ENCODE assay signal across 8 mouse cellular contexts in genomic region chr2:91650360-91650995, GRCm38 (mm10). TPM values are rescaled to one million over a fixed set of nuclear protein-coding genes. Genes with fewer than 3 reads are reported as not detected.
DNase-seq lines count a peak whose midpoint lies in the region; ATAC-seq lines count a peak whose summit lies in the region.

No protein-coding gene starts in this region.

- H3K36me3 ChIP-seq in kidney, embryonic 15.5 days, result peaks cover 57% of the 10 kb centered on the region
- peaks cover 56% of the 10 kb centered on the region for H3K36me3 ChIP-seq in hindbrain, embryonic 13.5 days
- peaks cover 44% of the 10 kb centered on the region for H3K36me3 ChIP-seq in midbrain, embryonic 14.5 days (ENCODE audit: control insufficient read depth, insufficient read depth, low read length)

- no peaks in the 10 kb centered on the region for H3K9me3 ChIP-seq in kidney, embryonic 15.5 days (replicated peaks)
- no peaks in the 10 kb centered on the region for H3K9me3 ChIP-seq in hindbrain, embryonic 13.5 days
- H3K9me3 ChIP-seq in midbrain, embryonic 14.5 days (ENCODE audit: control insufficient read depth, low read length), result no peaks in the 10 kb centered on the region

- no peak for DNase-seq in kidney, postnatal 4 days
- DNase-seq in c-Kit-positive CD71-negative TER-119-negative erythroid progenitor cells, embryonic 14.5 days (ENCODE audit: low read depth), result peak; percentile 29
- no peak for DNase-seq in midbrain, embryonic 14.5 days
- no peak for DNase-seq in gastrocnemius, postnatal 36 days
- no peak for DNase-seq in urinary bladder, postnatal 36 days (ENCODE audit: low spot score in 2 of 2)
- DNase-seq in adrenal gland, adult 2 months, result no peak

- peak overlapping the region; percentile 88 for H3K27ac ChIP-seq in kidney, embryonic 15.5 days
- peak overlapping the region; percentile 82 for H3K27ac ChIP-seq in hindbrain, embryonic 13.5 days
- H3K27ac ChIP-seq in midbrain, embryonic 14.5 days (replicated peaks; ENCODE audit: low read depth, low read length), result peak overlapping the region; percentile 73

- H3K27me3 ChIP-seq in kidney, embryonic 15.5 days, result no peaks in the 10 kb centered on the region
- no peaks in the 10 kb centered on the region for H3K27me3 ChIP-seq in hindbrain, embryonic 13.5 days
- no peaks in the 10 kb centered on the region for H3K27me3 ChIP-seq in midbrain, embryonic 14.5 days (ENCODE audit: control insufficient read depth, insufficient read depth, low read length)

- peak overlapping the region; percentile 59 for H3K4me3 ChIP-seq in kidney, embryonic 15.5 days (replicated peaks)
- H3K4me3 ChIP-seq in hindbrain, embryonic 13.5 days, result peak overlapping the region; percentile 97
- peak overlapping the region; percentile 90 for H3K4me3 ChIP-seq in midbrain, embryonic 14.5 days (replicated peaks; ENCODE audit: low read depth, low read length)

- 9% methylated on average over 16 of the region's 16 CpGs for WGBS in kidney, embryonic 15.5 days
- 19% methylated on average over 16 of the region's 16 CpGs for WGBS in hindbrain, embryonic 13.5 days
- WGBS in midbrain, embryonic 14.5 days, result 18% methylated on average over 16 of the region's 16 CpGs

- ATAC-seq in kidney, embryonic 15.5 days (replicated peaks; ENCODE audit: low FRiP score), result peak; percentile 41
- ATAC-seq in hindbrain, embryonic 13.5 days (ENCODE audit: low FRiP score), result peak; percentile 53
- ATAC-seq in midbrain, embryonic 14.5 days (ENCODE audit: low FRiP score, low TSS enrichment), result peak; percentile 44

- H3K4me1 ChIP-seq in kidney, embryonic 15.5 days, result peaks cover 37% of the 10 kb centered on the region
- peaks cover 42% of the 10 kb centered on the region for H3K4me1 ChIP-seq in hindbrain, embryonic 13.5 days (replicated peaks)
- peaks cover 19% of the 10 kb centered on the region for H3K4me1 ChIP-seq in midbrain, embryonic 14.5 days (ENCODE audit: control insufficient read depth, insufficient read depth, low read length)

- intact Hi-C loops in gastrocnemius, postnatal 36 days (cut with DNase I), result loop anchor here (2.0 kb wide), 1 partner anchor 60 kb away; the partner anchor contains the start of genes Atg13 and Harbi1

- H3K9ac ChIP-seq in kidney, embryonic 15.5 days, result peak overlapping the region; percentile 54
- H3K9ac ChIP-seq in hindbrain, embryonic 13.5 days, result peak overlapping the region; percentile 98
- peak overlapping the region; percentile 69 for H3K9ac ChIP-seq in midbrain, embryonic 14.5 days (replicated peaks; ENCODE audit: low read length)

- H3K4me2 ChIP-seq in kidney, embryonic 15.5 days, result peak overlapping the region; percentile 90
- peak overlapping the region; percentile 100 for H3K4me2 ChIP-seq in hindbrain, embryonic 13.5 days
- peak overlapping the region; percentile 99 for H3K4me2 ChIP-seq in midbrain, embryonic 14.5 days (ENCODE audit: low read length)

RNA-seq across cellular contexts. Expression of gene Arhgap1, which starts 0.8 kb away (rescaled TPM):
- polyA plus RNA-seq in kidney, embryonic 15.5 days (2015; fragmentation: Nextera tagmentation; extraction: Ambion mirVana), result 110 and 132 TPM in 2 replicates
- polyA plus RNA-seq in hindbrain, embryonic 13.5 days (2015; fragmentation: Nextera tagmentation; extraction: Ambion mirVana), result 88.6 and 89.0 TPM in 2 replicates
- polyA plus RNA-seq in midbrain, embryonic 14.5 days (2014; fragmentation: Nextera tagmentation; extraction: Ambion mirVana), result 96.1 and 101 TPM in 2 replicates
- total RNA-seq in gastrocnemius, postnatal 36 days (2021), result 1 to 10 TPM; 6.4 to 7.1 TPM
- 10 to 100 TPM; 64.4 to 65.4 TPM for total RNA-seq in adrenal gland, adult 2 months (2021)
- 52.9 and 65.8 TPM in 2 replicates for polyA plus RNA-seq in adrenal gland, adult 2 months (2012; rRNA removed)

RNA-seq across cellular contexts. Expression of gene Zfp408, which starts 0.9 kb away (rescaled TPM):
- polyA plus RNA-seq in kidney, embryonic 15.5 days (2015; fragmentation: Nextera tagmentation; extraction: Ambion mirVana), result 11.9 and 13.7 TPM in 2 replicates
- polyA plus RNA-seq in hindbrain, embryonic 13.5 days (2015; fragmentation: Nextera tagmentation; extraction: Ambion mirVana), result 12.1 and 15.7 TPM in 2 replicates
- 8.3 and 10.8 TPM in 2 replicates for polyA plus RNA-seq in midbrain, embryonic 14.5 days (2014; fragmentation: Nextera tagmentation; extraction: Ambion mirVana)
- total RNA-seq in gastrocnemius, postnatal 36 days (2021), result 1 to 10 TPM; 1.8 to 3.3 TPM
- 1 to 10 TPM; 8.0 to 9.6 TPM for total RNA-seq in adrenal gland, adult 2 months (2021)
- polyA plus RNA-seq in adrenal gland, adult 2 months (2012; rRNA removed), result 18.9 and 20.5 TPM in 2 replicates

RNA-seq across cellular contexts. Expression of gene F2, which starts 14.3 kb away (rescaled TPM):
- 1.7 and 4.6 TPM in 2 replicates for polyA plus RNA-seq in kidney, embryonic 15.5 days (2015; fragmentation: Nextera tagmentation; extraction: Ambion mirVana)
- 0.09 TPM in 1 of 2 replicates, not detected in the other for polyA plus RNA-seq in hindbrain, embryonic 13.5 days (2015; fragmentation: Nextera tagmentation; extraction: Ambion mirVana)
- 0.11 TPM in 2 replicates for polyA plus RNA-seq in midbrain, embryonic 14.5 days (2014; fragmentation: Nextera tagmentation; extraction: Ambion mirVana)
- total RNA-seq in gastrocnemius, postnatal 36 days (2021), result under 1 TPM in 1 of 2 experiments, not detected in 1; 0.46 TPM
- 1 to 10 TPM in 1 of 2 experiments, under 1 TPM in 1; 0.38 to 2.9 TPM for total RNA-seq in adrenal gland, adult 2 months (2021)
- 1.2 TPM in 1 of 2 replicates, not detected in the other for polyA plus RNA-seq in adrenal gland, adult 2 months (2012; rRNA removed)

RNA-seq across cellular contexts. Expression of gene Atg13, which starts 59.9 kb away (rescaled TPM):
- polyA plus RNA-seq in kidney, embryonic 15.5 days (2015; fragmentation: Nextera tagmentation; extraction: Ambion mirVana), result 24.7 and 26.3 TPM in 2 replicates
- polyA plus RNA-seq in hindbrain, embryonic 13.5 days (2015; fragmentation: Nextera tagmentation; extraction: Ambion mirVana), result 35.0 and 35.2 TPM in 2 replicates
- polyA plus RNA-seq in midbrain, embryonic 14.5 days (2014; fragmentation: Nextera tagmentation; extraction: Ambion mirVana), result 36.3 and 45.0 TPM in 2 replicates
- total RNA-seq in gastrocnemius, postnatal 36 days (2021), result 10 to 100 TPM; 28.2 to 29.8 TPM
- total RNA-seq in adrenal gland, adult 2 months (2021), result 10 to 100 TPM; 58.5 to 61.7 TPM
- polyA plus RNA-seq in adrenal gland, adult 2 months (2012; rRNA removed), result 43.9 and 59.4 TPM in 2 replicates
